Mouse (Mus musculus) bone marrow macrophage, adult 2 months (primary cell): ENCODE data around the gene Pet117. TPM values are rescaled to one million over a fixed set of nuclear protein-coding genes. Genes with fewer than 3 reads are reported as not detected.

Source experiments
- H3K27ac ChIP-seq: 2 replicates; pipeline ENCODE4 v1.5.1; 2012; ENCODE audit warnings: low read depth, low read length; ENCODE audit not compliant: insufficient read depth
- H3K4me1 ChIP-seq: 2 replicates; pipeline ENCODE4 v1.6.1; 2012; ENCODE audit warnings: low read length; ENCODE audit not compliant: control insufficient read depth, insufficient read depth
- H3K4me3 ChIP-seq: 2 replicates; pipeline ENCODE4 v1.5.1; 2012; ENCODE audit warnings: mild to moderate bottlenecking, low read length, moderate library complexity; ENCODE audit not compliant: insufficient read depth
- CTCF ChIP-seq: IDR thresholded peaks from 2 replicates; pipeline ENCODE4 v1.5.1; 2012; ENCODE audit warnings: low read depth, mild to moderate bottlenecking, low read length, moderate library complexity
- POLR2A ChIP-seq: IDR thresholded peaks from 2 replicates; pipeline ENCODE4 v1.6.1; 2012; ENCODE audit warnings: mild to moderate bottlenecking, low read depth, low read length, borderline replicate concordance
- polyA plus RNA-seq: library from polyadenylated mRNA; stranded (reverse); fragments of >200 nt; gene quantifications from 2 replicates; pipeline ENCODE4 v1.2.4, GENCODE M21; 2012; ENCODE audit not compliant: missing spikeins, insufficient read depth, insufficient read length

Gene Pet117
- polyA plus RNA-seq, 1 experiment = 3.6 TPM

DNA sequence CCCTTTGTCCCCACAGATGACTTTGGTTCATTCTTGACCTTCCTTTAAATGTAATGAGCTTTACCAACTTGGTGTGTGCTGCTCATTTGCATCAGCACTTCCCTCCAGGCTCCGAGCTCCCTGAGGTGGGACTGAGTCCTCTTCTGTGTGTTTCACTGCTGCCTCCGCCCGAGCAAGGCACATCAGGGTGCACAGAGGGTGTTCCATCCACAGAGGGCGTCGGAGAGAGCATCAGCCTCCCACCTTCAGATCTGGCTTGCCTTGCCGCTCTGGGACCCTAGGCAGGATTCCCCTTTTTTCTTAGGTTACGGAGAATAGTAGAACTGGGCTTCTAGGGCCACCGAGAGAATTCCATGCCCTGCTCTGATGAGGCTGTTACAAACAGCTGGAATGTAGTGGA, 48.1 kb downstream of the Pet117 start:
- no peaks in the 10 kb centered on the region for H3K4me1 ChIP-seq
- no peak overlapping the region for H3K27ac ChIP-seq
- H3K4me3 ChIP-seq = no peak overlapping the region
- TF ChIP-seq CTCF (no peak), POLR2A (no peak)

DNA sequence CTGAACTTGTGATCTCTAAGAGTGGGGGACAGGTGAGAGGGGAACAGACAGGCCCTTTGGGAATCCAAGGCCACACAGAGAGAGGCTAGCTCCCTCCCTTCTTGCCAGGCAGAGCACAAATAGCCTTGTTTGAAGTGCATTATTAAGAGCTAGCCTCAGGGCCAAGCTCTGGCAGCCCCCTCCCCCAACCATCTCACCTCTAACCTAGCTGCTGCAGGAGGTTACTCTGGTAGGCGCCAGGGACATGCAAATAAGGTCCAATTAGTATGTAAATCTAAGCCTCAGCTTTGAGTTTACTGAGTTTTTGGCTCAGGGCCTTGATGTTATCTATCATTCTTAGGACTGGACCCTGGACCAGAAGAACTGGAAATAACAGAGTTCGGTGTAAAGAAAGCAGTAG, 49.3 kb downstream of the Pet117 start:
- TF ChIP-seq POLR2A = no peak
- Histone ChIP-seq H3K27ac (no peak overlapping the region), H3K4me3 (no peak overlapping the region), H3K4me1 (no peaks in the 10 kb centered on the region)

DNA sequence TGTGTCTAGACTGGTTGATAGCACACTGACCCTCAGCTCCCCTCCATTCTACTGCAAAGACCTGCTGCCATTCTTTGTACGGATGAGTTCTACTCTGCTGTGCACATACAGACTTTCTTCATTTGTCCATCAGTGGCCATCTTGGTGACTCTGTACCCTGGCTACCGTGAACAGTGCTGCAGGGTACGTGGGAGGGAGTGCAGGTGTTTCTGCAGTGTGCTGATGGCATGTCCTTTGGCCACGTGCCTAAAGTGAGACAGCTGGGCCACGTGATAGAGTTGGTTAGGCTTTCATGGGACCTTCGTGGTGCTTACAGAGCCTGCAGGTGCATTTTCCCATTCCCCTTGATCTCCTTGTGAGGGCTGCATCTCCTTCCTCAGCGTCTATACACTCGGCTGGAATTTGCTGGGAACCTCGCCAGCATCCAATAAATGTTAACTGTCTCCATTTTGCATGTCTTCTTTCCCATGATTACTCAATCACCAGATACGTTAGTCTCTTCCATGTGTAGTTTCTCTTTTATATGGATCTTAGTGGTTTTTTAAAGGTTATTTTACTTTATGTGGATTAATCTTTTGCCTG, 53.4 kb downstream of the Pet117 start:
- H3K27ac ChIP-seq = no peak overlapping the region
- TF ChIP-seq POLR2A (no peak), CTCF (no peak)
- H3K4me3 ChIP-seq = no peak overlapping the region

More for the DNA sequence above, 53.4 kb downstream of the Pet117 start:
- no peaks in the 10 kb centered on the region for H3K4me1 ChIP-seq

Other genes starting within 250 kb of the Pet117 start
- 12.2 and 13.2 TPM in 2 replicates for gene Mgme1, start 98.3 kb upstream of the Pet117 start, polyA plus RNA-seq
- 867 and 1,049 TPM in 2 replicates for gene Snx5, start 98.1 kb upstream of the Pet117 start, polyA plus RNA-seq
- not detected in 2 replicates for gene Ovol2, start 36.9 kb upstream of the Pet117 start, polyA plus RNA-seq
- 23.7 and 33.0 TPM in 2 replicates for gene Kat14, start within 50 bp of the Pet117 start, polyA plus RNA-seq
- gene Dzank1, start 158.4 kb downstream of the Pet117 start, polyA plus RNA-seq = 1.1 and 1.4 TPM in 2 replicates
- 13.6 and 15.0 TPM in 2 replicates for gene Polr3f, start 158.7 kb downstream of the Pet117 start, polyA plus RNA-seq
- gene Rbbp9, start 181.9 kb downstream of the Pet117 start, polyA plus RNA-seq = 21.9 and 24.9 TPM in 2 replicates
- 36.5 and 39.7 TPM in 2 replicates for gene Sec23b, start 187.2 kb downstream of the Pet117 start, polyA plus RNA-seq
- gene Smim26, start 225.1 kb downstream of the Pet117 start, polyA plus RNA-seq = 26.5 and 29.8 TPM in 2 replicates
- 9.0 and 10.8 TPM in 2 replicates for gene Dtd1, start 230.9 kb downstream of the Pet117 start, polyA plus RNA-seq